Mouse (Mus musculus): ENCODE results near the gene Armc9.

The Armc9 gene

GRCm38 (mm10) chr1:86229184-86229829, 74.7 kb downstream of the Armc9 start:
- no peak for DNase-seq

- no peak for DNase-seq
These were observed 78.1 kb downstream of the Armc9 start for GRCm38 (mm10) chr1:86232631-86233030.

GRCm38 (mm10) chr1:86233808-86234207, 79.2 kb downstream of the Armc9 start:
- no peak for DNase-seq

GRCm38 (mm10) chr1:86235118-86235517, 80.5 kb downstream of the Armc9 start:
- no peak for DNase-seq

- DNase-seq: no peak
These were observed 81.9 kb downstream of the Armc9 start for GRCm38 (mm10) chr1:86236442-86236841.

- no peak for DNase-seq
These were observed 84.4 kb downstream of the Armc9 start for GRCm38 (mm10) chr1:86239010-86239409.

GRCm38 (mm10) chr1:86239871-86240270, 85.3 kb downstream of the Armc9 start:
- DNase-seq: no peak

GRCm38 (mm10) chr1:86240959-86241358, 86.4 kb downstream of the Armc9 start:
- no peak for DNase-seq

- DNase-seq: no peak
These were observed 88.9 kb downstream of the Armc9 start for GRCm38 (mm10) chr1:86243490-86243889.

- no peak for DNase-seq
These were observed 90.9 kb downstream of the Armc9 start for GRCm38 (mm10) chr1:86245301-86246085.

- no peak for DNase-seq
These were observed 98.8 kb downstream of the Armc9 start for GRCm38 (mm10) chr1:86253410-86253809.

GRCm38 (mm10) chr1:86256311-86256710, 101.7 kb downstream of the Armc9 start:
- DNase-seq: no peak

GRCm38 (mm10) chr1:86257228-86257627, 102.6 kb downstream of the Armc9 start:
- no peak for DNase-seq

GRCm38 (mm10) chr1:86258171-86258824, 103.7 kb downstream of the Armc9 start:
- no peak for DNase-seq

- DNase-seq: no peak
These were observed 109.2 kb downstream of the Armc9 start for GRCm38 (mm10) chr1:86263564-86264339.

GRCm38 (mm10) chr1:86265060-86265459, 110.5 kb downstream of the Armc9 start:
- DNase-seq: no peak

GRCm38 (mm10) chr1:86268492-86269189, 114.1 kb downstream of the Armc9 start:
- no peak for DNase-seq

- no peak for DNase-seq
These were observed 114.6 kb downstream of the Armc9 start for GRCm38 (mm10) chr1:86269190-86269508.

GRCm38 (mm10) chr1:86271707-86272106, 117.1 kb downstream of the Armc9 start:
- DNase-seq: no peak

- no peak for DNase-seq
These were observed 122.5 kb downstream of the Armc9 start for GRCm38 (mm10) chr1:86277055-86277454.

- peak; percentile 58 for DNase-seq
These were observed 127.4 kb downstream of the Armc9 start for GRCm38 (mm10) chr1:86281781-86282536.

- DNase-seq: no peak
These were observed 129.5 kb downstream of the Armc9 start for GRCm38 (mm10) chr1:86284101-86284500.

Data from kidney, postnatal 14 days (tissue).